Mouse (Mus musculus): ENCODE measurements around the gene Inpp4b. TPM values are rescaled to one million over a fixed set of nuclear protein-coding genes. Genes with fewer than 3 reads are reported as not detected.

The Inpp4b gene
- total RNA-seq, 2 experiments from 2014 or later = 10.8 to 19.7 TPM

- DNase-seq = no peak
- intact Hi-C loops (cut with DNase I) = no loop called here
Measured at GRCm38 (mm10) chr8:82090901-82091300, 748.5 kb downstream of the Inpp4b start.

GRCm38 (mm10) chr8:82093274-82093673 is 750.9 kb downstream of the Inpp4b start:
- DNase-seq = no peak
- intact Hi-C loops (cut with DNase I) = no loop called here

DNA sequence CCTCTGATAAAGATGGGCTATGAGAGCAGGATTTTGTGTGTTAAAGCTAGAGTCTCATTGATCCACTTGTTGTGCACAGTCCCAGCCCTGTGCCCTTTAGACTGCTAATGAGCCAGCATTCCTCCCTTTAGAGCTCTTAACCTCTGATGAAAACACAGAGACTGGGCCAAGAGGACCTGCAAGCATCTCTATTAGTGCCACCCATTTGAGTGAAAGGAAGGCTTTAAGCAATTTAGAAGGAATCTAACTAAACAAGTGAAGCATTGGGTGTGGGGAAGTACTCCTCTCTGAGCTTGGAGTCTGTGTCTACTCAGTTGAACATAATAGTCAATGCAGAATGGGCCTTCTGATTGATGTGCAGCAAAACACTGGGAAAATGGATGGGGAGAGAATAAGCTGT is 762.2 kb downstream of the Inpp4b start:
- no peak for DNase-seq
- intact Hi-C loops (cut with DNase I) = no loop called here

GRCm38 (mm10) chr8:82106131-82106530 is 763.8 kb downstream of the Inpp4b start:
- intact Hi-C loops (cut with DNase I) = no loop called here
- DNase-seq = no peak

- no peak for DNase-seq
- intact Hi-C loops (cut with DNase I) = no loop called here
Measured at GRCm38 (mm10) chr8:82150272-82150671, 807.9 kb downstream of the Inpp4b start.

DNA sequence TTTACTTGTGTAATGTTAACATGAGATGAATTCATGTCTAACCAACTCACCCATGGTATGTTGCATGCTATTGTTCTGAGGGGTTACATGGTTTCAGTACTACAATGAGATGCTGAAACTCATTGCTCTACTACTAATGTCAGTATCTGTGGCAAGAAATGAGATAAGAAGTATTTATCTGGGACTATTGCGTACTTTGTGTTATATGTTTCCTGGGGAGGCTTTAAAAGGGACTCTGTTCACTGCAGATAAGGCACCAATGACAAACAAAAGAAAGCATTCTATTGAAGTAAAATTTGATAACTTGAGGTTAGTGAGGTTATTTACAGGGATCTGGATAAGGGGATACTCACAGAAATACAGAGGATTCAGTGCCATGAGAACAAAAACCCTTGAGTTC is 815.6 kb downstream of the Inpp4b start:
- intact Hi-C loops (cut with DNase I) = no loop called here
- no peak for DNase-seq

Data from gastrocnemius, postnatal 36 days (tissue).